Mouse (Mus musculus): Measurements from ENCODE around the gene Gc.

DNA sequence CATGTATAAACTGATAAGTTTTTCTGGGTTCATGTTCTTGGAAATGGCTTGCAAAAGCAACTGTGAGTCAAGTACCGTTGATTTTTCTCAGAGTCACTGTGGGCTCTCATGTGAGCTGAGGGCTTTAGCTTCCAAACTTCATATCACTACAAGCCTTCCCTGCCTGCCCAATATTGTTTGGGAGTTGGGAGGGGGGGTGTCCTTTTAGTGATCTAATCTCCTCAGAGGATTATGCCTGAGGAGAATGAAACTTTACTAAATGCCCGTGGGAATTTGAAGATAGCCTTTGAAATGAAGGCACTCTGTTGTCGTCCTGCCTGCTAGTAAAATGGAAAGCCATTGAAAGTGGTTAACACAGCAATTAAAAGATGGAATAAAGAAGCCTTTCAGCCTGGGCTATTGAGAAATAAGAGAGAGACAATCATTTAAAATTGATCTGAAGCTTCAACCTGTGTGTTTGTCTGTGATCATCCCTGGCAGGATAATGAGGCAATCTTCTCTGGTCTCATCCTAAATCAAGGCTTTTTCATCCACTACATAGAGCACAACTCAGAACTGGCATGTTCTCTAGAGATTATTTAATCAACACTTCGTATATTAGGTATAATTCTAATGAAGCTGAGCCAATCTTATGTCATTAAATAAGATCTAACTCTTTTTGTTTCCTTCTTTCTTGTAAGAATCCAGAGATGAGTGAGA lies 89.5 kb downstream of the Gc start:
- TF ChIP-seq CTCF (IDR thresholded peaks at IDR 0.05; ENCODE audit: insufficient read depth, low read length) = no peak
- TF ChIP-seq POLR2A (IDR thresholded peaks at IDR 0.05; ENCODE audit: borderline replicate concordance, extremely low read depth, low read depth, low read length) = no peak
